Mouse (Mus musculus): Measurements from ENCODE around the gene Mpeg1. TPM values are rescaled to one million over a fixed set of nuclear protein-coding genes. Genes with fewer than 3 reads are reported as not detected.
A peak's percentile ranks its signal among the peaks of the same experiment; 100 is the strongest.

Mpeg1 gene
- 0.43 and 0.48 TPM in 2 replicates for polyA plus RNA-seq (2016; fragmentation: Nextera tagmentation; extraction: Ambion mirVana)

- 83% methylated on average over 11 of the region's 11 CpGs for WGBS
- Histone ChIP-seq H3K27me3 (no peaks in the 10 kb centered on the region), H3K27ac (replicated peaks) (no peak within 1 kb of the TSS), H3K36me3 (peaks cover 4% of the 10 kb centered on the region), H3K4me3 (no peak within 1 kb of the TSS), H3K4me2 (replicated peaks) (no peak within 1 kb of the TSS), H3K9ac (replicated peaks) (no peak within 1 kb of the TSS), H3K9me3 (no peaks in the 10 kb centered on the region), H3K4me1 (peaks cover 3% of the 10 kb centered on the region; the same call in 1 of the 2 replicates)
- no peak for ATAC-seq (ENCODE audit: low FRiP score, low read depth)
Observed at GRCm38 (mm10) chr19:12460282-12461249, at the start of gene Mpeg1. Gene Mpeg1, plus strand, starts transcription at chr19:12460779.

- Histone ChIP-seq H3K27me3 (no peaks in the 10 kb centered on the region), H3K4me2 (replicated peaks) (no peak overlapping the region), H3K9ac (replicated peaks) (no peak overlapping the region), H3K36me3 (no peaks in the 10 kb centered on the region), H3K27ac (replicated peaks) (no peak overlapping the region), H3K4me3 (no peak overlapping the region), H3K9me3 (no peaks in the 10 kb centered on the region), H3K4me1 (no peaks in the 10 kb centered on the region)
- ATAC-seq (ENCODE audit: low FRiP score, low read depth) = no peak
Observed at GRCm38 (mm10) chr19:12413737-12414136, 46.8 kb upstream of the Mpeg1 start.

DNA sequence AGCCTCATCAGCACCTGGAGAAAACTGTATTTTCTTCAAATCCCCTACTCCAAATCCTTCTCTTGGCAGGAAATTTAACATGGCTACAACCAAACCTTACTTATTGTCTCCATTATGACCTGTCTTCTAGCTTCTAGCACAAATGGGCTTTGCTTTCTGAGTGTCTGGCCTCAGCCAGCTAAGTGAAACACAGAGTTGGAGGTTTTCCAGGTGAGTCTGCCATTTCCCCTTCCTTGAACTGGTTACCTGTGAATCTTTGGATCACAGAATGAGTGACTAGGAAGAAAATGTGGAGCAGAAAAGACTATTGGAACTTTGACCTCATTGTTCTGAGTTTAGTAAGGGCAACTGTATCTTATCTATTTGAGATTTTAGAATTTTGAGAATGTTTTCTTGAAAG lies 43.2 kb upstream of the Mpeg1 start, which contains the start of gene Olfr1441:
Olfr1441 (plus strand) TSS at position 73 of the 400 bp plus-strand sequence.
- no peaks in the 10 kb centered on the region for H3K4me1 ChIP-seq
- no peak within 1 kb of the TSS for H3K9ac ChIP-seq (replicated peaks)
- no peak within 1 kb of the TSS for H3K4me2 ChIP-seq (replicated peaks)
- no peak for ATAC-seq (ENCODE audit: low FRiP score, low read depth)
- H3K27ac ChIP-seq (replicated peaks) = no peak within 1 kb of the TSS
- no peaks in the 10 kb centered on the region for H3K9me3 ChIP-seq
- H3K4me3 ChIP-seq = no peak within 1 kb of the TSS
- no peaks in the 10 kb centered on the region for H3K27me3 ChIP-seq
- H3K36me3 ChIP-seq = no peaks in the 10 kb centered on the region

DNA sequence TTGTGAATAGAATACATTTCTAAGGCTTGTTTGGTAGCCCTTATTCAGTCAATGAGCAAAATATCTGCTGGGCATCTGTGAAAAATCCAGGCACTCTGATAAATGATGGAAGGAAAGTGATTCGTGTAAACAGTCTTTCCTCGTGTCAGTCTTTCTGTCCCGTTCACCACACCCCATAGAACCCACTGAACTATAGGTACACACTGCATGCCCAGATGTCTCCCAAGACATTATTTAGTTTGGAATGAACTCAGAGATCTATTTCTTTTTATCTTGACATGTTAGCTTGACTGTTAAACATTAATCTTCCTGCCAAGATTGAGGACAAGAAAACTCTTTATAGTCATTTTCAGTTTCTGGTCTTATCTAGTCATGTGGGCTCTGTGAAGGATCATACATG lies 42.3 kb upstream of the Mpeg1 start:
- 89% methylated on average over 3 of the region's 3 CpGs for WGBS
- no peak overlapping the region for H3K4me3 ChIP-seq
- no peaks in the 10 kb centered on the region for H3K36me3 ChIP-seq
- H3K4me1 ChIP-seq = no peaks in the 10 kb centered on the region
- ATAC-seq (ENCODE audit: low FRiP score, low read depth) = no peak
- H3K9ac ChIP-seq (replicated peaks) = no peak overlapping the region
- no peaks in the 10 kb centered on the region for H3K27me3 ChIP-seq
- no peak overlapping the region for H3K4me2 ChIP-seq (replicated peaks)
- no peaks in the 10 kb centered on the region for H3K9me3 ChIP-seq
- H3K27ac ChIP-seq (replicated peaks) = no peak overlapping the region

DNA sequence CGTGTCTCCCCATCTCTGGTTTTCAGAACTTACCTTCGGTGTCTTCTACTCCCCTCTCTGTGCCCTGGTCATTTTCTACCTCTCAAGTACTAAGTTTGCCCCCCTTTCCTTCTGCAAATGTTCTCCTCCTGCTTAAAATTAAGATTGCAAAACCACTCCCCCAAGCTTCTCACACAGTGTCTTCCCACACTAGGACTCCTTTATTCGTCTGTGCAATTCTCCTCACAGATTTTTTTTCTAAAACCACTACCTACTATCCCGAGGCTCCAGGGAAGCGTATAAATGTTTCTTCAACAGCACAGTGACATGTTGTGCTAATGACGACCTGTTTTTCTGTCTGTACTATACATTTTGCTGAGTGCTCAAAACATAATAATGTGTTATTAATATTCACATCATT lies 40.0 kb upstream of the Mpeg1 start:
- Histone ChIP-seq H3K27ac (replicated peaks) (no peak overlapping the region), H3K4me3 (no peak overlapping the region), H3K4me2 (replicated peaks) (no peak overlapping the region), H3K27me3 (no peaks in the 10 kb centered on the region), H3K4me1 (no peaks in the 10 kb centered on the region), H3K36me3 (no peaks in the 10 kb centered on the region), H3K9ac (replicated peaks) (no peak overlapping the region), H3K9me3 (no peaks in the 10 kb centered on the region)
- no peak for ATAC-seq (ENCODE audit: low FRiP score, low read depth)
- WGBS = 82% methylated on average over 6 of the region's 6 CpGs

DNA sequence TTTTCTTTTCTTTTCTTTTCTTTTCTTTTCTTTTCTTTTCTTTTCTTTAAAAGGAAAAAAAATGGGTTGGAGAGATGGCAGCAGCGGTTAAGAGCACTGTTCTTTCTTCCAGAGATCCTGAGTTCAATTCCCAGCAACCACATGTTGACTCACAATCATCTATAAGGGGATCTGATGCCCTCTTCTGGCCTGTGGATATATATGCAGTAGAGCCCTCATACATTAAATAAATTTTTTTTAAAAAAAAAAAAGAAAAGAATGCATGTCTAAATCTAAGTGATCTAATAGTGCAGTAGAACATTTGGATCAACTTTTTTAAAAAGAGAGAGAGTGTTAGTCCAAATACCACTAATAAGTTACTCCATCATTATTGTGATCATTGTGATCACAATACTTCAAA lies 38.9 kb upstream of the Mpeg1 start:
- Histone ChIP-seq H3K4me2 (replicated peaks) (no peak overlapping the region), H3K4me1 (no peaks in the 10 kb centered on the region), H3K9me3 (no peaks in the 10 kb centered on the region), H3K36me3 (no peaks in the 10 kb centered on the region), H3K27me3 (no peaks in the 10 kb centered on the region), H3K9ac (replicated peaks) (no peak overlapping the region), H3K27ac (replicated peaks) (no peak overlapping the region), H3K4me3 (no peak overlapping the region)
- ATAC-seq (ENCODE audit: low FRiP score, low read depth) = no peak
- 83% methylated on average over 1 of the region's 1 CpGs for WGBS

DNA sequence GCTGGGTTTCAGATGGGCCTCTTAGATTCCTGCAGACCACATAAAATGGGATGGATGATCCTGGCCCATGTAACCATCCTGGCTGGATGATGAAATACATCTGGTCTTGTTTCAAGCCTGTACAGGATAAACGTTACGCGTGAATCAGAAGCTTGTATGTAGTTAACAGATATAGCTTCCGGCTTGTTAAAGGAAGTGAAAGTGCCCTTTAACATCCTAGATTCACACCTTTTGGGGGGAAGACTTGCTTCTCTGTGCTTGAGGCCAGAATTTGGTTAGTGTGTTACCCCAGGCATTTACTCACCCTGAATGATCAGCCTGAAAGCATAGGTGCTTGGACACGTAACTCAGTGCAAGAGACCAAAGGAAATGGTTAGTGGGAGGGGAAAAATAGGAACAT lies 33.5 kb upstream of the Mpeg1 start:
- Histone ChIP-seq H3K4me3 (no peak overlapping the region), H3K4me2 (replicated peaks) (no peak overlapping the region), H3K4me1 (no peaks in the 10 kb centered on the region), H3K27me3 (no peaks in the 10 kb centered on the region), H3K9ac (replicated peaks) (no peak overlapping the region), H3K36me3 (no peaks in the 10 kb centered on the region), H3K27ac (replicated peaks) (no peak overlapping the region), H3K9me3 (no peaks in the 10 kb centered on the region)
- ATAC-seq (ENCODE audit: low FRiP score, low read depth) = no peak
- WGBS = 92% methylated on average over 5 of the region's 5 CpGs

- H3K27ac ChIP-seq (replicated peaks) = no peak within 1 kb of the TSS
- no peak within 1 kb of the TSS for H3K9ac ChIP-seq (replicated peaks)
- H3K27me3 ChIP-seq = no peaks in the 10 kb centered on the region
- 93% methylated on average over 6 of the region's 6 CpGs for WGBS
- no peaks in the 10 kb centered on the region for H3K4me1 ChIP-seq
- H3K9me3 ChIP-seq = no peaks in the 10 kb centered on the region
- no peak within 1 kb of the TSS for H3K4me3 ChIP-seq
- H3K4me2 ChIP-seq (replicated peaks) = no peak within 1 kb of the TSS
- no peak for ATAC-seq (ENCODE audit: low FRiP score, low read depth)
- H3K36me3 ChIP-seq = no peaks in the 10 kb centered on the region
Observed at GRCm38 (mm10) chr19:12427605-12428004, 33.0 kb upstream of the Mpeg1 start, which contains the start of gene Pfpl. Gene Pfpl, plus strand, starts transcription at chr19:12427905.

DNA sequence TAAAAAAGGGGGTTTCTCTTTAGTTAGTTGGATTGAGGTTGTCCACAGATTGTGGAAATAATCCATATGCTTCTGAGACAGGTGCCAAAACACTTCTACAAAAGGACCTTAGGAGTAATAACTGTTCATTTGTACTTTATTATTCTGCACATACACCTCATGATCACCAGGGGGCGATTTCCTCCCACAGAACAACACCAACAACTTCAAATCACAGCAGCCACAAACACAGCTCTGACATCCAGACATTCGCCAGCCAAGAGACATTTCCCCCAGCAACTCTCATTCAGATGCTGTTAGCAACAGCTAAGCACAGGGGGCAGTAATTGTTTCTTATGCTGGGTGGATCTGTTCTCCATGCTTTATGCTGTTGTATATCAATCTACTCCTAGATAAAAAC lies 27.5 kb upstream of the Mpeg1 start:
- Histone ChIP-seq H3K27me3 (no peaks in the 10 kb centered on the region), H3K4me1 (no peaks in the 10 kb centered on the region), H3K27ac (replicated peaks) (no peak overlapping the region), H3K9me3 (no peaks in the 10 kb centered on the region), H3K4me2 (replicated peaks) (no peak overlapping the region), H3K4me3 (no peak overlapping the region), H3K9ac (replicated peaks) (no peak overlapping the region), H3K36me3 (no peaks in the 10 kb centered on the region)
- ATAC-seq (ENCODE audit: low FRiP score, low read depth) = peak; percentile 63
- WGBS = 5% methylated on average over 2 of the region's 2 CpGs

- WGBS = 88% methylated on average over 4 of the region's 4 CpGs
- Histone ChIP-seq H3K9ac (replicated peaks) (no peak overlapping the region), H3K27me3 (no peaks in the 10 kb centered on the region), H3K4me1 (no peaks in the 10 kb centered on the region), H3K27ac (replicated peaks) (no peak overlapping the region), H3K36me3 (no peaks in the 10 kb centered on the region), H3K9me3 (no peaks in the 10 kb centered on the region), H3K4me3 (no peak overlapping the region), H3K4me2 (replicated peaks) (no peak overlapping the region)
- ATAC-seq (ENCODE audit: low FRiP score, low read depth) = no peak
Observed at GRCm38 (mm10) chr19:12435011-12435416, 25.6 kb upstream of the Mpeg1 start.

GRCm38 (mm10) chr19:12435750-12436524 lies 24.6 kb upstream of the Mpeg1 start:
- Histone ChIP-seq H3K9ac (replicated peaks) (no peak overlapping the region), H3K27me3 (no peaks in the 10 kb centered on the region), H3K36me3 (no peaks in the 10 kb centered on the region), H3K9me3 (no peaks in the 10 kb centered on the region), H3K4me1 (no peaks in the 10 kb centered on the region), H3K4me3 (no peak overlapping the region), H3K4me2 (replicated peaks) (no peak overlapping the region), H3K27ac (replicated peaks) (no peak overlapping the region)
- no peak for ATAC-seq (ENCODE audit: low FRiP score, low read depth)
- WGBS = 85% methylated on average over 4 of the region's 4 CpGs

- no peaks in the 10 kb centered on the region for H3K4me1 ChIP-seq
- H3K36me3 ChIP-seq = no peaks in the 10 kb centered on the region
- 61% methylated on average over 1 of the region's 1 CpGs for WGBS
- H3K9me3 ChIP-seq = no peaks in the 10 kb centered on the region
- no peak overlapping the region for H3K27ac ChIP-seq (replicated peaks)
- H3K9ac ChIP-seq (replicated peaks) = no peak overlapping the region
- H3K27me3 ChIP-seq = no peaks in the 10 kb centered on the region
- H3K4me3 ChIP-seq = no peak overlapping the region
- H3K4me2 ChIP-seq (replicated peaks) = no peak overlapping the region
- ATAC-seq (ENCODE audit: low FRiP score, low read depth) = no peak
Observed at GRCm38 (mm10) chr19:12439581-12439980, 21.0 kb upstream of the Mpeg1 start.

Data from midbrain, embryonic 12.5 days (tissue).